Mouse (Mus musculus) lung, postnatal 4 days (tissue): Measurements from ENCODE around the gene Sipa1l1.
A peak's percentile ranks its signal among the peaks of the same experiment; 100 is the strongest.
"Not testable (repeated sequence)": the region's sequence is repeated elsewhere in the genome, so short reads cannot be mapped to it uniquely, and the experiment has no call there.

Source experiments
- DNase-seq, 2 experiments: peaks; one replicate each; pipeline ENCODE4 v3.0.0; 2021

Gene Sipa1l1

DNA sequence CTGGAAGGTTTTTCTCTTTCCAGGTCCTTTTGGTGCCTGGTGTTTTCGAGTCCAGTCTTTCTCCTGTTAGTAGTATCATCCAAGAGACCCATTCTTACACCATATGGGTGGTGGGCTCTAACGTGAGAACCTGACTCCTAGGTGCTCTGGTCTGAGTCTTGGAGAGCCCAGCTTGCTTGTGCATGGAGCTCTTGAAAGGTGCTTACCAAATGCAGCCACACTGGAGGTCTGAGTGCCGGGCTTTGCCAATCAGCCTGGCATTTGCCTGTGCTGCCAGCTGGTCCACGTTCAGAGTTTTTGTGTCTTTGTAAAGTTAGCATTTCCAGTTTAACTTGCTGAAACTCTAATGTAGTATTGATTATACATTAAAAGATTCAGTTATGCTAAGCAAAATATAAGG is 9.5 kb downstream of the Sipa1l1 start:
- DNase-seq: no peak

DNA sequence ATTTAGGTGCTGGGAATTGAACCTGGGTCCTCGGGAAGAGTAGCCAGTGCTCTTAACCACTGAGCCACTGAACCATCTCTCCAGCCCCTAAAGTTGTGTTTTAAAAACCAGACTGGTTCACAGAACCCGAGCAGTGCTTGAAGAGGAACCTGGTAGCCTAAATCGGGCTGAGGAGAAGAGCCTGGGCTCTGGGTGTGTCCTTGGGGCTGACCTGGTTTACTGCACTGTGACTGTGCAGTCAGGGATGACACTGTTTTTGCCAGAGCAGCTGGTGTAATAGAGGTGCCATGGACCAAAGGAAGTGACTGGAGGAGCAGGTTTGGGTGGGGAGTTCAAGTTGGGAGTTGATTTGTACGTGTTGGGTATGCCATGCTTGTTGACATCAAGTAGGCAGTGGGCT is 10.5 kb downstream of the Sipa1l1 start:
- no peak for DNase-seq

DNA sequence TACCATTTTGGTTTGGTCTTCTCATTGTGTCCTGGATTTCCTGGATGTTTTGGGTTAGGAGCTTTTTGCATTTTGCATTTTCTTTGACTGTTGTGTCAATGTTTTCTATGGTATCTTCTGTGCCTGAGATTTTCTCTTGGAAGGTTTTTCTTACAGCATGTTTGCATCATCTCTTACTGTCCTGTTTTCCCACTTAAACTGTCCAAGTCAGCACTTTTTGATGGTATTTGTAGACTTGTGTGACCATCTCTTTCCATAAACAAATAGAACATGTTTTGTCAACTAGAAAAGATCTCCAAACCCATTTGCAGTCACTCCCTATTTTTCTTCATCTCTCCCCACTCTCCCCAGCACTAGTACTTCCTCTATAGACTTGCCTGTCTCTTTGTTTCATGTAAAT is 17.0 kb downstream of the Sipa1l1 start:
- DNase-seq: not testable (repeated sequence)

DNA sequence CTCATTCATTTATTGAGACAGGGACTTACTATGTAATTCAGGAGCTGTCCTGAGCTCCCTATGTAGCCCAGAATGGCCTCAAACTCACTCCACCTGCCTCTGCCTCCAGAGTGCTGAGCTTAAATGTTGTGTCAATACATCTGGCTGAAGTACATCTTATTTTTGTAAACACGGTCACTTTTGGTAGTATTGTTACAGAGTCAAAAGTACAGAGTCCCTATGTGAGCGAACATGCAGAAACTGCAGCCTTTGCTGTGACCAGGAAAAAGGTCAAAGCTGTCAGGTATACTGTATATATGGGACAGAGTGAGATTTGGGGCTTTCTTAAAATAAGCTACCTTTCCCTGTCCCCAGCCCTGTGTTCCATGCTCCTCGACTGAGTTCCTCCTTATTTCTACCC is 17.6 kb downstream of the Sipa1l1 start:
- no peak for DNase-seq

DNA sequence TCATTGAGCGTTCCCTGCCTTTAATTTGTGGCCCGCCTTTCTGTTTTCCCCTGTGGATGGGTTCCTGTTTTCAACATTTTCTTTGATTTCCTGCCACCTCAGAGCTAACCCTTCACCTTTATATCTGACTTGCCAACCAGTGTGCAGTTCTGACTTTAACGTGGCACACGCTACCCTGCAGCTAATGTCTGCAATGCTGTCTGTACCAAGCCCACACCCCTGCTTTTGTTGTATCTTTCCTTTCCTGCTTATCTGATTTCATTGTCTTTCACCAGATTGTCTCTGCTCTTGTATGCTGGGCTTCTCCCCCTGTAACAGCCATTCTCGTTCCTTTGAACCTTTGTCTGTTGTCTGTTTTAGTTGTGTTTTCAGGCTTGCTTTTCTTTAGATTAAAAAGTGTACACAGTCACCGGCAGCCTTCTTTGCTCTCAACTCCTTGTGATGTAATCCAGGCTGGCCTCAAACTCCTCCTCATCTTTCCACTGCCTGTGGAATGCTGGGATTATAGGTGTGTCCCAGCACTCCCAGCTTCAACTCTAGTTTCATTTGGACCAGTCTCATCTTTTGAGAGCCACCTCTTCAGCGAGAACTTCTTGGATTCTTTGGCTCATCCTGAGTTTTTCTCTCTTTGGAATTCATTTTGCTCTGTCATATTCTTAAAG is 18.2 kb downstream of the Sipa1l1 start:
- DNase-seq: no peak

DNA sequence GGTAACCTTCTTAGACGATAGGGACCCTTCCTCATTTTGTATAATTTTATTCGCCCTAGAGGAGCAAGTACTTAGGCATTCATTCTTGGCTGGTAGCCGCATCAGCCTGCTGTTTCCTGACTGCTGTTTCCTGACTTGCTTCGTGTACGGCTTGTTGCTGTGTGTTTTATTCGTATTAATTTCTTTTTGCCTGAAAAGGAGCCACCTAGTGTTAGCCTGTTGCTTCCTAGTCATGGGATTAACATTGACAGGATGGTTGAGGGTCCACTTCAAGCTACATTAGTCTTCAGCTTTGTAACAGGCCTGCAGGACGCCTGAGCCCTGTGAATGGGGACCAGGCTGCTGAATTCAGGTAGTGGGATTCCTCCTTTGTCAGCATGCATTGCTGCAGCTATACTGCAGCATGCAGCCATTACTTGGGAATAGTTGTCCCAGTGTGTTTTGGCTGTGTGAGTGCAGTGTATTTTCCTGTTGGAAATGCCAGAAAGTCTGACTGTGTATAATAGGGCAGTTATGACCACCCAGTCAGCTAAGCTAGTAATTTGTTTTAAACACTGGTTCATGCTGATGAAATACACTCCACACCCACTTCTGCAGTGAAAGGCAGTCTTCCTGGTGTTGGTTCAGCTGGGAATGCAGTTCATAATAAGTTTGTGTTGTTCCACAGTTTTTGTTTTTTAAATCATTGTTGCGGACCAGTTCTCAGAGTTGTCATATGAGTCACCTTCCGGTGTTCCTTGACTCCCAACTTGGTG is 19.4 kb downstream of the Sipa1l1 start:
- no peak for DNase-seq

- peak in 1 of 2 experiments; percentile 59 for DNase-seq
These were observed 20.1 kb downstream of the Sipa1l1 start for GRCm38 (mm10) chr12:82189076-82189675.

DNA sequence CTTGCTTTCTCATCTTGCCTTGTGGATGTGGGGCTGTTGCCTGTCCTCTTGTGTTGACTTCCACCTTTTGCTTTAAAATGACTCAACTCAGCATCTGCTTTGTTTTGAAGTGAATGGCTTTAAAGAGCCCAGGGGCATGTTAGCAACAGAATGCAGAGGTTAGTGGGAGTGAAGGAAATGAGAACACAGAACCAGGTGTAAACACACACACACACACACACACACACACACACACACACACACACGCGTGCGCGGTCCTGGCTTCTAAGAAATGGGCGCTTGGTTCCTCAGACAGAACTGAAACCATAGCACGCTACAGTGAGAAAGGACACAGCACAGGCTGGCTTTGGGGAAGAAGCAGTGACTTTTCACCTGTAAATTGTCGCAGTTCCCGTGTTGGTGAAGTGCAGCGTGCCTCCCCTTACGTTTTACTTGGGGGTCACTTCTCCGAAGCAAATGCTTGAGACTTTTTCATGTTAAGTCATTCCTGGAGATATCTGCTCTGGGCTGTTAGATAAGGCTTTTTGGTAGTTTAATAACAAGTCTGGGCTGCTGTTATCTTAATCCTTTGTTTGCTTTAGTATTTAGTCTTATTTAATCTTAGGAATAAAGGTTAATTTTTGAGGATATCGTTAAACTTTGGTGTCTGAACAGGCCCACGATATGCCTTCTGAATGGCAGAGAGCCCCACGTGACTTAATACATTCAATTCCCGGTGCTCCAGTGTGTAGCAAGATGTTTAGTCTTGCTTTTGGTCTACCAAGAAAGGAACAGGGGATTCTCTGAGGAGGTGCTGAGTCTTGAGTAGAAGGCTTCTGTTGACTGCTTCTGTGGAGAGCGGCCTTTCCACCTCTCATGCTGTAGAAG is 20.8 kb downstream of the Sipa1l1 start:
- no peak for DNase-seq

DNA sequence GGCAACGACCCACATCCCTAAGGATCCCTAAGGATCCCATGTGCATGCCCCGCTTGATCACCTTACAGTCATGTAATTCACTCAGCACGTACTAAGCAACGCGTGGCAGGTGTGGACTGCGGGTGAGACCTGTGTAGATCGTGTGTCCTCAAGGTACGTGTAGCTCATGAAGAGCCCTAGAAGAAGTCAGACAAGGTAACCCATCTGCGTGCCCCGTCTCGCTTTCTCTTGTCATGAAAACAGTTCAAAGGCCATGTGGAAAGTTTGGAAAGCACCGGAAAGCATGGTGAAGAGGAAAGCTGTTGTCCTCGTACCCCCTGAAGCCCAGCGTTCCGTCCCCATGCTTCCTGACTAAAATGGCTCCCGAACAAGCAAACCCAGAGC is 21.5 kb downstream of the Sipa1l1 start:
- DNase-seq: no peak

- DNase-seq: no peak
These were observed 22.6 kb downstream of the Sipa1l1 start for GRCm38 (mm10) chr12:82191686-82192085.

- peak in 1 of 2 experiments; percentile 35 for DNase-seq
These were observed 23.5 kb downstream of the Sipa1l1 start for GRCm38 (mm10) chr12:82192641-82193054.

GRCm38 (mm10) chr12:82193476-82193875 is 24.4 kb downstream of the Sipa1l1 start:
- no peak for DNase-seq

DNA sequence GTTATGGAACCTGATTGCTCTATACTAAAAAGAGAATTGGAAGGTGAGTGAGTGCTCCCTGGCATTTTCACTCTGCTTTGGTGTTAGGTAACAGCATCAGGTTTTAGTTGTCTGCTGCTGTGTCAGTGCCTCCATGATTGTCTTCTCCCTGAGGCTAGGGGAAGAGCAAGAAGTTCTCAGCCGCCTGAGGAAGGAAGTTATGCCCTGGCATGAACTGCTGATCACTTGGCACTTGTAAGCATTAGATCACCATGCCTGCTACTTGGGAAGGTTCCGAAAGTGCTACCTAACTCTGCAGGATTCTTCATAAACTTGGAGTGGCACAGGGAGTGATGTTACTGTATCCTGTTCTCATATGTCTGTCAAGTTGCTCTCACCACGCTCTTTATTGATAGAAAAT is 25.8 kb downstream of the Sipa1l1 start:
- no peak for DNase-seq

DNA sequence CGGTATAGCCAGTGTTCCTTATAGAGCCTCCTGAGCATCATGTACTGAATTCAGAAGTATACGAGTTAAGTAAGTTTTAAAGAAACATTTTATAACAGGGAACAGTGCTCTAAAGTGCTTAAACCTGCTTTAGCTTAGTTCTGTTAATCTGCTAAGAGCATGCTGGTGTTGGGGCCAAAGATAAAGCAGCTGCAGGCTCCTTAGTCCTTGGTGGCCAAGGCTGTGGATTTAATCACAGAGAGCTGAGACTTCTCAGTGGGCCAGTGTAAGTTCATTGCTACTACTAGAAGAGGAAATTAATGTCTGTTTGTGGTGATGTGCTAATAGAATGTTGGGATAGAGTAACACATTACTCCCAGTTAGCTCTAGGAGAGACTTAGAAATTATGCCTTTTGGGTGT is 27.1 kb downstream of the Sipa1l1 start:
- no peak for DNase-seq

DNA sequence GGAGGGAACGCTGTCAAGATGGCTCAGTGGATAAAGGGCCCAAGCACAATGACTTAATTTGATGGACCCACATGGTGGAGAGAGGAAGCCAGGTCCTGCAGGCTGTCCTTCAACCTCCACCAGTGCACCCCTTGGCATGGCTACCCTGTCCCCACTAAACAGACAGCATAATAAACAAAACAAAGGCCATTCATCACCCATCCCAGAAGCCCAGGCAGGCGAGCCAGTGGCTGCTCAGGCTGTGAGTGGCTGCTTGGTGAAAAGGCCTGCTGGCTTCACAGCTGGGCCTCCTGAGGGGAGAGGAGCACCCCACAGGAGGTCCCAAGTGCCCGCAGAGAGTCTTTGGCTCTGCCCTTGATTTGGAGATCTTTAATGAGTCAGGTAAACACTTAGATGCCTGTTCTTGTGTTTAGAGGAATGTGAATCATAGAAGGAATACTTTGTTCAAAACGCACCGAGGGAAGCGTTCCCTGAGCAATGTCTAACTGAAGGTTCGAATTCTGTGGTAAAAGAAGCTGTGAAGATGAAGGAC is 27.6 kb downstream of the Sipa1l1 start:
- peak in 1 of 2 experiments; percentile 50 for DNase-seq

DNA sequence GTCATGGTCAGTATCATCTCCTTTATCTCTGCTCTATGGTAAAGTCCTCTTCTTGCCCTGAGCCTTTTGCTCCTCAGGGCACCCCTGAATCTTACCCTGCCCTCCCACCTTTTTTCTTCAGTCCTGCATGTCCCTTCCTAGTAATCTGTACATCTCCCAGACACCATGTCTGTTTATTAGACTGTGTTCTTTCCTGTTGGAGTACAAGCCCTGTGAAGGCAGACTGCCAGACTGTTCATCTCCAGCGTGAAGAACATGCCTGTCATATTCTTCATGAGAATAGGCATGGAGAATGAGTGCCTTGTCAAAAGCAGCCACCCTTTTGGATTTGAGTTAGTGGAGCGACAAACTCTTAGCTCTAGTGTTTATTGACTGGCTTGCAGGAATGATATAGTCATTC is 28.1 kb downstream of the Sipa1l1 start:
- DNase-seq: no peak

DNA sequence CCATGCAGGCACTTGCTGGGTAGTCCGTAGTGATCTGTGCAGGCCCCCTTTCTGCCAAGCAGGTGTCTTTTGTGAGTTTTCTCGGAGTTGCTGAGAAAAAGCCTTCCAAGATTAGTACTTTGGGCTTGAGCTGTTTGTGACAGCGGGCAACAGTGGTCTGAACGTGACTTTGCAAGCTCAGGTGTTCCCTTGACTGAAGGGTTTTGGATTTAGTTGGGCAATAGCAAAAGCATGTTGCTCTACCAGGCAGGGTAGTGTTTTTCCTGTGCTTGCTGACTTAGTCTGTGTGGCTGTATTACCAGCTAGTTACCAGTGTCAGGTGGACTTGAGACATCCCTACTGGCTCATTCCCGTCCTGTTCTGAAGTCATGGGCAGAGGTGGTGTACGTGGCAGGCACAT is 30.2 kb downstream of the Sipa1l1 start:
- no peak for DNase-seq

DNA sequence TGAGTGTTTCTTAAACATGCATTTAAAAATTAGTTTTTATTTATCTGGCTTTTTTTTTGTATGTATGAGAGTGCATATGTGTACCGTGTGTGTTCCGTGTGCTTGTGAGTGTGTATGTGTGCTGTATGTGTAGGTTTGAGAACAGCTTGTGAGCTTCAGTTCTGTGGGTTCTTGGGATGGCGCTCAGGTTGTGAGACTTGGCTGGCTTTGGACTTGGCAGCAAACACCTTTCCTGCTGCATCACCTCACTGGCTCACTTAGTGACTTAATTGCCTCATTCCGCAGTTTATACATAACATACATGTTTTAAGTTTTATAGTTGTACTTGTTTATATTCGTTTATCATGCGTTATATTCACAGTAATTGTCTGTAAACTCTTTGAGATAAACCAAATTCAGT is 35.0 kb downstream of the Sipa1l1 start:
- DNase-seq: no peak

GRCm38 (mm10) chr12:82206857-82207647 is 37.9 kb downstream of the Sipa1l1 start:
- DNase-seq: no peak

GRCm38 (mm10) chr12:82208046-82208445 is 38.9 kb downstream of the Sipa1l1 start:
- no peak for DNase-seq

DNA sequence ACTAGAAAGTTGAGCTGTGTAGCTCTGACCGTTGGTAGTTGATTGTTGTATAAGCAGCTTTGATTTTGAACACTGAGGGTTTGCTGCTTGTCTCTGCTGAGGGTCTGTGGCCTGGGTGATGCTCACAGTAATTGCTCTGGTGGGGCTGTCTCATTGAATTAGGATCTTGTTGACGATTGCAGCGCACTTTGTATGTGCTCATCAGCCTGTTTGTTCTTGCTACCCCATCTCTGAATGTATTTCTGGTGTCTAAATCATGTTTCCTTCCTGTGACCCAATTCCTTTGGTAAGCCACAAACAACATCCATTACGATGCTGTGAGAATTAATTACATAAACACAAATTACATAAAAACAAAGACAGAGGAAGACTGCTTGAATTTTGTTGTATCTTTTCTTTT is 39.5 kb downstream of the Sipa1l1 start:
- no peak for DNase-seq

GRCm38 (mm10) chr12:82209753-82210152 is 40.6 kb downstream of the Sipa1l1 start:
- no peak for DNase-seq
